Mouse (Mus musculus): ENCODE data around the gene 2010315B03Rik.
"Not testable (repeated sequence)": the region's sequence is repeated elsewhere in the genome, so short reads cannot be mapped to it uniquely, and the experiment has no call there.

2010315B03Rik gene

GRCm38 (mm10) chr9:124312171-124313142 is at the start of gene 2010315B03Rik:
TSS of gene 2010315B03Rik (minus strand) at chr9:124312696.
- peak; percentile 84 for DNase-seq

GRCm38 (mm10) chr9:124311502-124311901 is 994 bp downstream of the 2010315B03Rik start:
- no peak for DNase-seq

GRCm38 (mm10) chr9:124288329-124288728 is 24.2 kb downstream of the 2010315B03Rik start:
- no peak for DNase-seq

GRCm38 (mm10) chr9:124281912-124282686 is 30.4 kb downstream of the 2010315B03Rik start:
- DNase-seq, result peak; percentile 84

GRCm38 (mm10) chr9:124281448-124281791 is 31.1 kb downstream of the 2010315B03Rik start:
- no peak for DNase-seq

- no peak for DNase-seq
Observed at GRCm38 (mm10) chr9:124280576-124281447, 31.7 kb downstream of the 2010315B03Rik start.

GRCm38 (mm10) chr9:124279300-124279699 is 33.2 kb downstream of the 2010315B03Rik start:
- no peak for DNase-seq

- DNase-seq, result no peak
Observed at GRCm38 (mm10) chr9:124275064-124275463, 37.4 kb downstream of the 2010315B03Rik start.

GRCm38 (mm10) chr9:124273172-124273571 is 39.3 kb downstream of the 2010315B03Rik start:
- no peak for DNase-seq

- DNase-seq, result no peak
Observed at GRCm38 (mm10) chr9:124267929-124268328, 44.6 kb downstream of the 2010315B03Rik start.

GRCm38 (mm10) chr9:124267493-124267892 is 45.0 kb downstream of the 2010315B03Rik start:
- DNase-seq, result no peak

GRCm38 (mm10) chr9:124262987-124263717 is 49.3 kb downstream of the 2010315B03Rik start:
- no peak for DNase-seq

GRCm38 (mm10) chr9:124258067-124258556 is 54.4 kb downstream of the 2010315B03Rik start:
- no peak for DNase-seq

GRCm38 (mm10) chr9:124257200-124258066 is 55.1 kb downstream of the 2010315B03Rik start:
- no peak for DNase-seq

- not testable (repeated sequence) for DNase-seq
Observed at GRCm38 (mm10) chr9:124256271-124257199, 56.0 kb downstream of the 2010315B03Rik start.

- DNase-seq, result no peak
Observed at GRCm38 (mm10) chr9:124251438-124251837, 61.1 kb downstream of the 2010315B03Rik start.
